Mouse (Mus musculus) neural tube, embryonic 11.5 days (tissue): ENCODE data around the gene Acsf2. TPM values are rescaled to one million over a fixed set of nuclear protein-coding genes. Genes with fewer than 3 reads are reported as not detected.

Source experiments
- ATAC-seq: fragments of 200-750 bp; cut with Nextera tagmentation; 2 replicates; pipeline ENCODE4 v1.8.0; 2017; ENCODE audit warnings: moderate number of reproducible peaks, mild to moderate bottlenecking, moderate TSS enrichment, moderate library complexity; ENCODE audit not compliant: insufficient read depth, low FRiP score, low TSS enrichment
- DNase-seq: peaks from one replicate; pipeline ENCODE4 v3.0.0-alpha.2; 2015; ENCODE audit warnings: low spot score
- H3K27ac ChIP-seq: fragments of 300-500 bp; sonication (generic); 2 replicates; pipeline ENCODE4 v1.5.1; 2014; ENCODE audit warnings: low read depth, mild to moderate bottlenecking, low read length
- H3K27me3 ChIP-seq: fragments of 300-500 bp; sonication (generic); 2 replicates; pipeline ENCODE4 v1.6.1; 2014; ENCODE audit warnings: mild to moderate bottlenecking, low read length, mixed read lengths; ENCODE audit not compliant: control insufficient read depth, insufficient read depth
- H3K36me3 ChIP-seq: fragments of 300-500 bp; sonication (generic); 2 replicates; pipeline ENCODE4 v1.6.1; 2014; ENCODE audit warnings: mild to moderate bottlenecking, low read length, moderate library complexity, mixed read lengths; ENCODE audit not compliant: control insufficient read depth, insufficient read depth
- H3K4me1 ChIP-seq: fragments of 300-500 bp; sonication (generic); 2 replicates; pipeline ENCODE4 v1.6.1; 2014; ENCODE audit warnings: low read length, mixed read lengths; ENCODE audit not compliant: control insufficient read depth, insufficient read depth
- H3K4me2 ChIP-seq: fragments of 300-500 bp; sonication (generic); 2 replicates; pipeline ENCODE4 v1.6.1; 2014; ENCODE audit warnings: low read depth, mild to moderate bottlenecking, moderate library complexity
- H3K4me3 ChIP-seq: fragments of 300-500 bp; sonication (generic); 2 replicates; pipeline ENCODE4 v1.5.1; 2014; ENCODE audit warnings: low read depth, low read length
- H3K9ac ChIP-seq: fragments of 300-500 bp; sonication (generic); 2 replicates; pipeline ENCODE4 v1.6.1; 2014; ENCODE audit warnings: mild to moderate bottlenecking, low read length
- H3K9me3 ChIP-seq: fragments of 300-500 bp; sonication (generic); 2 replicates; pipeline ENCODE4 v1.6.1; 2016; ENCODE audit warnings: low read length; ENCODE audit not compliant: control insufficient read depth
- WGBS: fragments of 180-500 bp; shearing (Covaris S2); extraction: QIAGEN DNeasy Blood & Tissue Kit; methylation state at CpG from one replicate; pipeline ENCODE4 v1.1.7; 2014; 5-methylcytosine and 5-hydroxymethylcytosine counted together
- polyA plus RNA-seq: library from polyadenylated mRNA; unstranded; fragments of >200 nt; fragmentation: Nextera tagmentation; extraction: Ambion mirVana; gene quantifications from 2 replicates; pipeline ENCODE4 v1.2.1, GENCODE M21; 2014

Acsf2 gene
- polyA plus RNA-seq, 1 experiment from 2014 or later, result 6.3 TPM

GRCm38 (mm10) chr11:94580111-94580740, 21.4 kb downstream of the Acsf2 start:
- H3K36me3 ChIP-seq, result no peaks in the 10 kb centered on the region
- DNase-seq, result no peak
- H3K27me3 ChIP-seq, result no peaks in the 10 kb centered on the region
- H3K4me1 ChIP-seq, result no peaks in the 10 kb centered on the region
- no peak overlapping the region for H3K27ac ChIP-seq
- no peaks in the 10 kb centered on the region for H3K9me3 ChIP-seq
- 96% methylated on average over 5 of the region's 5 CpGs for WGBS
- H3K4me3 ChIP-seq, result no peak overlapping the region
- no peak overlapping the region for H3K9ac ChIP-seq
- H3K4me2 ChIP-seq, result no peak overlapping the region
- ATAC-seq, result no peak

- WGBS, result 87% methylated on average over 9 of the region's 9 CpGs
- Histone ChIP-seq H3K36me3 (no peaks in the 10 kb centered on the region), H3K27me3 (no peaks in the 10 kb centered on the region), H3K9ac (no peak overlapping the region), H3K4me1 (no peaks in the 10 kb centered on the region), H3K4me3 (no peak overlapping the region), H3K9me3 (no peaks in the 10 kb centered on the region), H3K27ac (no peak overlapping the region), H3K4me2 (no peak overlapping the region)
- DNase-seq (no peak), ATAC-seq (no peak)
These were observed 25.3 kb downstream of the Acsf2 start for GRCm38 (mm10) chr11:94576361-94576760.

- Histone ChIP-seq H3K27ac (no peak overlapping the region), H3K4me1 (no peaks in the 10 kb centered on the region; the same call in 1 of the 2 replicates), H3K4me2 (no peak overlapping the region), H3K36me3 (no peaks in the 10 kb centered on the region), H3K9me3 (no peaks in the 10 kb centered on the region), H3K4me3 (no peak overlapping the region), H3K27me3 (no peaks in the 10 kb centered on the region), H3K9ac (no peak overlapping the region)
- WGBS, result 81% methylated on average over 2 of the region's 2 CpGs
- ATAC-seq, result no peak
- no peak for DNase-seq
These were observed 26.6 kb downstream of the Acsf2 start for GRCm38 (mm10) chr11:94575036-94575435.

DNA sequence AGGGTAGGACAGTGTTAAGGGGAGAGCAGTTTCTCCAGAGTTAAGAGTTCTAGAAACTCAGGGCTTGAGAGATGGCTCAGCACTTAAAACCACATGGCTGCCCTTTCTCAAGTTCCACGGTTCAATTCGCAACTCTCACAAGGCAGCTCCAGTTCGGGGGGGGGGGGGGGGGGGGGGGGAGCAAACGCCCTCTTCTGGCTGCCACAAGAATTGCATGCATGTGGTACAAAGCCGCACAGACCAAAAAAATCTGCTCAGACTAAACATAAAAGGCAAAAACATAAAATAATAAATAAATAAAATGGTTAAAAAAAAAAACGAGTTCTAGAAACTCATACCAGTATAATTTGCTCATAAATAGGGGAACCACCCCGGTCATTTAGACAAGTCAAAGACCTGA, 27.1 kb downstream of the Acsf2 start:
- Histone ChIP-seq H3K4me3 (no peak overlapping the region), H3K4me1 (no peaks in the 10 kb centered on the region; the same call in 1 of the 2 replicates), H3K27me3 (no peaks in the 10 kb centered on the region), H3K36me3 (no peaks in the 10 kb centered on the region), H3K4me2 (no peak overlapping the region), H3K9me3 (no peaks in the 10 kb centered on the region), H3K9ac (no peak overlapping the region), H3K27ac (no peak overlapping the region)
- WGBS, result 27% methylated on average over 6 of the region's 7 CpGs
- DNase-seq (no peak), ATAC-seq (no peak)

GRCm38 (mm10) chr11:94571850-94572249, 29.8 kb downstream of the Acsf2 start:
- Histone ChIP-seq H3K4me2 (no peak overlapping the region), H3K27me3 (no peaks in the 10 kb centered on the region), H3K27ac (no peak overlapping the region), H3K4me3 (no peak overlapping the region), H3K36me3 (no peaks in the 10 kb centered on the region), H3K4me1 (no peaks in the 10 kb centered on the region; the same call in 1 of the 2 replicates), H3K9ac (no peak overlapping the region), H3K9me3 (no peaks in the 10 kb centered on the region)
- ATAC-seq (no peak), DNase-seq (no peak)
- WGBS, result 96% methylated on average over 1 of the region's 1 CpGs

- Histone ChIP-seq H3K36me3 (no peaks in the 10 kb centered on the region), H3K4me2 (no peak overlapping the region), H3K27me3 (peaks cover 5% of the 10 kb centered on the region), H3K9ac (no peak overlapping the region), H3K4me3 (no peak overlapping the region), H3K9me3 (no peaks in the 10 kb centered on the region), H3K4me1 (no peaks in the 10 kb centered on the region; the same call in 1 of the 2 replicates), H3K27ac (0 out of 2 replicates have a peak overlapping the region, but pooled peaks have one; percentile 42)
- ATAC-seq (no peak), DNase-seq (no peak)
- 46% methylated on average over 9 of the region's 9 CpGs for WGBS
These were observed 31.1 kb downstream of the Acsf2 start for GRCm38 (mm10) chr11:94570612-94571011.

DNA sequence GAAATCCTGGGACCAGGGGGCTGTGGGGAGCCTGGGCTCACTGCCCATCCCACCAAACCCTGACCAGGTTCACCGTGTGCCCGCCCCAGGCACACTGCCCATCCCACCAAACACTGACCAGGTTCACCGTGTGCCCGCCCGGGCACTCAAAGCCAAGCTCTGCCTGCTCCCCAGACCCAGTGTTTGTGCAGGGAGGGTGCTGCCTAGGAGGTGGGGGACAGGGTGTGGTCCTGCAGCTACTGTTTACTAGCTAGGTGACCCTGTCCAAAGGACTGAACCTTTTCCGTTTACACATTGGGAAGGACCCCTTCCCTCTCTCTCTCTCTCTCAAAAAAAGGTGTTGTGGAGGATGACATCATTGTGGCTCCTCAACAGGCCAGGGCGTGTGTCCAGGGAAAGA, 34.3 kb downstream of the Acsf2 start:
- Histone ChIP-seq H3K36me3 (no peaks in the 10 kb centered on the region), H3K4me1 (peaks cover 6% of the 10 kb centered on the region; the same call in 1 of the 2 replicates), H3K27me3 (peaks cover 19% of the 10 kb centered on the region), H3K4me2 (no peak overlapping the region), H3K9ac (no peak overlapping the region), H3K9me3 (no peaks in the 10 kb centered on the region), H3K4me3 (no peak overlapping the region), H3K27ac (no peak overlapping the region)
- no peak for DNase-seq
- WGBS, result 92% methylated on average over 7 of the region's 7 CpGs
- no peak for ATAC-seq

DNA sequence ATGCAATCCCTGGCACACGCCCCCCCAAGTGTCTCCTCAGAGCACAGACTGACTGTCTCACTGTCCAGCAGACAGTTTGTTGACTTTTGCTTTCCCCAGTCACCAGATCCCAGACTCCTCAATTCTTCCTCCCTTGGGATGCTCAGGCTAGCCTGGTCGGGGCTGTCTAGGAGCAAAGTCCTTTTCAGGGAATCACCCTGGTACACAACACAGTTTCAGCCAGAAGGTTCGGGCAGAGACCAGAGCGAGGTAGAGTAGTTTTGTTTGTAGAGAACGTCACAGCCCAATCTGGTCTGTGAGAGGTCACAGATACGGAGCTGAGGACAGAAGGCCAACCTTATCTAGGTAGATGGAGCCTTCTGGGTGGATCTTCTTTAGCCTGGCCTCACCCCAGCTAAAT, 35.1 kb downstream of the Acsf2 start:
- Histone ChIP-seq H3K9ac (no peak overlapping the region), H3K9me3 (no peaks in the 10 kb centered on the region), H3K4me1 (peaks cover 6% of the 10 kb centered on the region; the same call in 1 of the 2 replicates), H3K27me3 (peaks cover 19% of the 10 kb centered on the region), H3K4me3 (no peak overlapping the region), H3K27ac (no peak overlapping the region), H3K4me2 (no peak overlapping the region), H3K36me3 (no peaks in the 10 kb centered on the region)
- ATAC-seq, result no peak
- WGBS, result 80% methylated on average over 6 of the region's 6 CpGs
- no peak for DNase-seq

DNA sequence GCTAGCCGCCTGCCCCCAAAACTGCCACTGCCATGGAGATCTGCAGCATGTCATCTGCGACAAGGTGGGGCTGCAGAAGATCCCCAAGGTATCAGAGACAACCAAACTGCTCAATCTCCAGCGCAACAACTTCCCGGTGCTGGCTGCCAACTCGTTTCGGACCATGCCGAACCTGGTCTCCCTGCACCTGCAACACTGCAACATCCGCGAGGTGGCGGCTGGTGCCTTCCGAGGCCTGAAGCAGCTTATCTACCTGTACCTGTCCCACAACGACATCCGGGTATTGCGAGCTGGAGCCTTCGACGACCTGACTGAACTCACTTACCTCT, 36.6 kb downstream of the Acsf2 start:
- Histone ChIP-seq H3K36me3 (no peaks in the 10 kb centered on the region), H3K9me3 (no peaks in the 10 kb centered on the region), H3K4me2 (peak overlapping the region; percentile 30), H3K27ac (no peak overlapping the region), H3K4me3 (no peak overlapping the region), H3K4me1 (peaks cover 6% of the 10 kb centered on the region; the same call in 1 of the 2 replicates), H3K9ac (no peak overlapping the region), H3K27me3 (peaks cover 19% of the 10 kb centered on the region)
- ATAC-seq (no peak), DNase-seq (no peak)
- WGBS, result 12% methylated on average over 16 of the region's 16 CpGs
